Mouse (Mus musculus): ENCODE results near the gene Erp44.

- TF ChIP-seq EP300 (IDR thresholded peaks at IDR 0.05; ENCODE audit: low read depth) (no peak), CTCF (IDR thresholded peaks at IDR 0.05; ENCODE audit: low read depth) (no peak)
Measured at GRCm38 (mm10) chr4:48273119-48273829, 6.1 kb downstream of the Erp44 start.

All from liver, postnatal 0 days (tissue).